Mouse (Mus musculus): ENCODE measurements around the gene Txnl4b. TPM values are rescaled to one million over a fixed set of nuclear protein-coding genes. Genes with fewer than 3 reads are reported as not detected.

Txnl4b gene
- total and polyA plus RNA-seq, 2 experiments from 2014 or later: 10.0 to 33.5 TPM

DNA sequence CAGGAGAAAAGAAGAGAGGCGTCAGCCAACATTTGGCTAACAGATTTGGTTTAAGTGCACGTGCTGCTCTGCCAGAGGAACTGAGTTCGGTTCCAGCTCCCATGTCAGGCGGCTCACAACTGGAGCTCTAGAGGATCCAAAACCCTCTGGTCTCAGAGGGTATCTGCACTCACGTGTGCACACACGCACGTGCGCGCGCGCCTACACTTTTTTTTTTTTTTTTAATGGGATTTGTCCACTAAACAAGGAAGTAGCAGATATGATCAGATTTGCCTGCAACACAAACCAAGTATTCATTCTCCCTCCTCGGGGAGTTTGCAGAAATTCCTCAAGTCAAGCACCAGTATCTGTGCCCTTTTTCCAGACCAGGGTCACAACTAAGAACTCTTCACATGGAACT, 42.0 kb downstream of the Txnl4b start:
- WGBS: 11% methylated on average over 12 of the region's 12 CpGs
- Histone ChIP-seq H3K36me3 (ENCODE audit: insufficient read depth, low read length) (0 out of 2 replicates have a peak, but pooled peaks cover 5% of the 10 kb centered on the region), H3K27ac (ENCODE audit: low read depth, low read length) (no peak overlapping the region), H3K27me3 (ENCODE audit: insufficient read depth, low read length) (no peaks in the 10 kb centered on the region), H3K4me2 (ENCODE audit: low read depth, low read length, poor library complexity, severe bottlenecking) (peak overlapping the region; percentile 55), H3K4me1 (ENCODE audit: insufficient read depth, low read length) (0 out of 2 replicates have a peak, but pooled peaks cover 4% of the 10 kb centered on the region), H3K4me3 (ENCODE audit: low read depth, low read length) (peak overlapping the region; percentile 50), H3K9me3 (ENCODE audit: low read length) (no peaks in the 10 kb centered on the region), H3K9ac (replicated peaks; ENCODE audit: low read length, poor library complexity, severe bottlenecking) (peak overlapping the region; percentile 29; the same call in 1 of the 2 replicates)
- TF ChIP-seq CTCF (IDR thresholded peaks at IDR 0.05): no peak
- ATAC-seq (ENCODE audit: low FRiP score) (no peak), DNase-seq (ENCODE audit: low spot score) (peak; percentile 6)

DNA sequence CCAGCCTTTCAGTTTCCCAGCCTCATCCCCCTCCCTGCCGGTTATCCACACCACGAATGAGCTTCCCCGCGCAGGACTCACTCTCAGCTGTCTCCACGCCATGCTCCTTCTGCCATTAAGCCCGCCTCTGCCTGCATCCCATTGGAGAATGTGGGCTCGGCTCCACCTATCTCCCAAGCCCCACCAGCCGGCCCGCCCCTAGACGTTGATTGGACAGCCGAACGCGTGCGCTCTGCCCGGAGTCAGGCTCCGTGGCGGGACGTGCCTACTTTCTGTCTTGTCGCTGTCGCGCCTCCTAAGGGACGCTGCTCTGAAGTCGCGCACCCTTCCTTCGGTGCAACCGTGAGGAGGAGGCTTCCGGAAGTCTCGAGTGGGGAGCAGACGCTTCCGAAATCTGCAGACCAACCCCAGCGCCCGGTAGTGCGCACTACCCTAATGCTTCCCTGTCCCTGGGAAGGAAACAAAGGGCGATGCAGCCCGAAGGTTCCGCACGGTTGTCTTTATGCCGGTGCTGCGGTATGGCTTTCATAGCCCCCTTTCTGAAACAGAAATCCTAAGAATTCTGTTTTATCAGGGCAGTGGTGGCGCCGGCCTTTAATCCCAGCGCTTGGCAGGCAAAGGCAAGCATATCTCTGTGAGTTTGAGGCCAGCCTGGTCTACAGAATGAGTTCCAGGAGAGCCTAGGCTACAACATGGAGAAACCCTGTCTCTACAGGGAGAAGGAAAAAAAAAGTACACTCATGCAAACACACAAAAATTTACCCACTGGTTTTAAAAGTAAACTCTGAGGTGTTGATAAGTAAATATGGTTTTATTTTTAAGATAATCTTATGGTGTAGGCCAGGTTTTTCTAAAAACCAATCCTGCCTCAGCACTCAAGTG, 42.8 kb downstream of the Txnl4b start, which contains the start of gene Dhodh:
Dhodh (minus strand) TSS at position 403 of the 882 bp plus-strand sequence.
- ATAC-seq (ENCODE audit: low FRiP score) (peak; percentile 99), DNase-seq (ENCODE audit: low spot score) (peak; percentile 99)
- WGBS: under 1% methylated on average over 42 of the region's 42 CpGs
- Histone ChIP-seq H3K4me3 (ENCODE audit: low read depth, low read length) (peak within 1 kb of the TSS; percentile 50), H3K27ac (ENCODE audit: low read depth, low read length) (peak within 1 kb of the TSS; percentile 87), H3K4me2 (ENCODE audit: low read depth, low read length, poor library complexity, severe bottlenecking) (peak within 1 kb of the TSS; percentile 55), H3K9ac (replicated peaks; ENCODE audit: low read length, poor library complexity, severe bottlenecking) (peak within 1 kb of the TSS; percentile 67), H3K36me3 (ENCODE audit: insufficient read depth, low read length) (0 out of 2 replicates have a peak, but pooled peaks cover 5% of the 10 kb centered on the region), H3K4me1 (ENCODE audit: insufficient read depth, low read length) (0 out of 2 replicates have a peak, but pooled peaks cover 4% of the 10 kb centered on the region), H3K27me3 (ENCODE audit: insufficient read depth, low read length) (no peaks in the 10 kb centered on the region), H3K9me3 (ENCODE audit: low read length) (no peaks in the 10 kb centered on the region)
- peak; percentile 61 for TF ChIP-seq CTCF (IDR thresholded peaks at IDR 0.05)

DNA sequence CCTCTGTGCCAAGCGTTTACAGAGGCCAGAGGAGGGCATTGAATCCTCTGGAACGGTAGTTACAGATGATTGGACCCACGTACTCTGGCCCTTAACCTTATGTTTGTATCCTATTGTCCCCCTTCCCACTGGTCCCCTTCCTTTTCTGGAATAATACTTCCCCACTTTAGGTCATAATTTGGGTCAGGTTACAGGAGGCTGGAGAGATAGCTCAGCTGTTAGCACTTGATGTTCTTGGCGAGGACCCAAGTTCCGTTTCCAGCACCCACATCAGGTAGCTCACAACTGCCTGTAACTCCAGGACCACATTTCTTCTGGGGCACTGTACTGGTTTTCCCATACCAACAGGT, 43.4 kb downstream of the Txnl4b start:
- no peak for TF ChIP-seq CTCF (IDR thresholded peaks at IDR 0.05)
- Histone ChIP-seq H3K9ac (replicated peaks; ENCODE audit: low read length, poor library complexity, severe bottlenecking) (peak overlapping the region; percentile 67), H3K9me3 (ENCODE audit: low read length) (no peaks in the 10 kb centered on the region), H3K27me3 (ENCODE audit: insufficient read depth, low read length) (no peaks in the 10 kb centered on the region), H3K4me1 (ENCODE audit: insufficient read depth, low read length) (0 out of 2 replicates have a peak, but pooled peaks cover 4% of the 10 kb centered on the region), H3K4me2 (ENCODE audit: low read depth, low read length, poor library complexity, severe bottlenecking) (peak overlapping the region; percentile 49), H3K27ac (ENCODE audit: low read depth, low read length) (peak overlapping the region; percentile 87), H3K4me3 (ENCODE audit: low read depth, low read length) (peak overlapping the region; percentile 50; the same call in 1 of the 2 replicates), H3K36me3 (ENCODE audit: insufficient read depth, low read length) (0 out of 2 replicates have a peak, but pooled peaks cover 5% of the 10 kb centered on the region)
- DNase-seq (ENCODE audit: low spot score): no peak
- ATAC-seq (ENCODE audit: low FRiP score): no peak
- WGBS: 18% methylated on average over 5 of the region's 5 CpGs

DNA sequence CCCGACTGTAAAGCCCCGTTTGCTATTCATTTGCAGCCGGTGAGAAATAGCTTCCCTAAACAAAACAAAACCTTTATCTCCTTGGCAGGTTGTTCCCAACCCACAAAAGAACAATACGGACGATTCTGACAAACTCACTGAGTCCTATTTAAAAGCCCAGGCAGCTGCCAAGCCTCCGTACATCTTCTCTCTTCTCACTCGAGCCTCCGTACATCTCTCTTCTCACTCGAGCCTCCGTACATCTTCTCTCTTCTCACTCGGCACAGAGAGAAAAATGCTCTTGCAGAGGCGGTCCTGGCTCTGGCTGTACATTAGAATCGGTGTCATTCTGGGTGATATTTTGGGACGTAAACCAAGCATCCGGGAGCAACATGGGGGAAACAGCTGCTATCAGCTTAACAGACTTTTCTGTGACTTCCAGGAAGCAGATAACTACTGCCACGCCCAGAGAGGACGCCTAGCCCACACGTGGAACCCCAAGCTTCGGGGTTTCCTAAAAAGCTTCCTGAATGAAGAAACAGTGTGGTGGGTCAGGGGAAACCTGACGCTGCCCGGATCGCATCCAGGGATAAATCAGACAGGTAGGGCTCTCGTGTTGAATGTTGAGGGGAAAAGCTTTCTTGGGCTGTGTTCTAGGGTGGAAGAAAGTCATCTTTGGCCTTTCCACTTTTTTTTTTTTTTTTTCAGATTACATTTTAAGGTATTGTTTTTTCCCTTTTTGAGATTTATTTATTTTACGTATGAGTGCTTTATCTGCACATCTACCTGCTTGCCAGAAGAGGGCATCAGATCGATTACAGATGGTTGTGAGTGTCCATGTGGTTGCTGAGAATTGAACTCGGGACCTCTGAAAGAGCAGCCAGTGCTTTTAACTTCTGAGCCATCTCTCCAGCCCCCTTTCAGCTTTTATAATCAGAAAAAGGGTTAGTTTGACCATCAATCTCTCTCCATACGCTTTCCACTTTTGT, 48.8 kb downstream of the Txnl4b start, which contains the start of gene Pkd1l3:
Pkd1l3 (plus strand) TSS at position 275 of the 968 bp plus-strand sequence.
- TF ChIP-seq CTCF (IDR thresholded peaks at IDR 0.05): no peak

DNA sequence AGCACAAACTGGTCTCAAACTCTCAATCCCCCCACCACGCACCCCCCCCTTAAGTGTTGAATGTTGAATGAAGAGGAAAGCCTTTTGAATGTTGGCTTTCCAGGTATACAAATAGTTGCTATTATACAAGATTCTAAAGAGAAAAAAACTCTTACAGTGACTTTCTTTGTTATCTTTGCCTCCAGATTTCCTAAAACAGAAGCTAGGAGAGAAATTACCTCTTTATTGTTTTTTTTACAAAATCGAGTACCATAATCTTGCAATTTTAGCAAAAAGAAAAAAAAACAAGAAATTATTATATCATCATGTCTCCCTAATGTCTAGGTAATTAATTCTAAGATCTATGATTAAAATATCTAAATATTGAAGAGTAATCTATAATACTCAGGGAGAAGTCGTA, 49.9 kb downstream of the Txnl4b start:
- 88% methylated on average over 3 of the region's 3 CpGs for WGBS
- Histone ChIP-seq H3K9me3 (ENCODE audit: low read length) (no peaks in the 10 kb centered on the region), H3K4me2 (ENCODE audit: low read depth, low read length, poor library complexity, severe bottlenecking) (no peak overlapping the region), H3K9ac (replicated peaks; ENCODE audit: low read length, poor library complexity, severe bottlenecking) (no peak overlapping the region), H3K27me3 (ENCODE audit: insufficient read depth, low read length) (no peaks in the 10 kb centered on the region), H3K36me3 (ENCODE audit: insufficient read depth, low read length) (no peaks in the 10 kb centered on the region), H3K4me1 (ENCODE audit: insufficient read depth, low read length) (no peaks in the 10 kb centered on the region), H3K4me3 (ENCODE audit: low read depth, low read length) (no peak overlapping the region), H3K27ac (ENCODE audit: low read depth, low read length) (no peak overlapping the region)
- ATAC-seq (ENCODE audit: low FRiP score) (no peak), DNase-seq (ENCODE audit: low spot score) (no peak)
- no peak for TF ChIP-seq CTCF (IDR thresholded peaks at IDR 0.05)

More for the DNA sequence above, 48.8 kb downstream of the Txnl4b start, which contains the start of gene Pkd1l3:
- ATAC-seq (ENCODE audit: low FRiP score): no peak
- Histone ChIP-seq H3K27me3 (ENCODE audit: insufficient read depth, low read length) (no peaks in the 10 kb centered on the region), H3K4me3 (ENCODE audit: low read depth, low read length) (no peak within 1 kb of the TSS), H3K36me3 (ENCODE audit: insufficient read depth, low read length) (no peaks in the 10 kb centered on the region), H3K9me3 (ENCODE audit: low read length) (no peaks in the 10 kb centered on the region), H3K9ac (replicated peaks; ENCODE audit: low read length, poor library complexity, severe bottlenecking) (no peak within 1 kb of the TSS), H3K4me2 (ENCODE audit: low read depth, low read length, poor library complexity, severe bottlenecking) (no peak within 1 kb of the TSS), H3K27ac (ENCODE audit: low read depth, low read length) (no peak within 1 kb of the TSS), H3K4me1 (ENCODE audit: insufficient read depth, low read length) (no peaks in the 10 kb centered on the region)
- DNase-seq (ENCODE audit: low spot score): no peak
- 65% methylated on average over 27 of the region's 27 CpGs for WGBS

Other genes with a start within 250 kb of the Txnl4b start
- gene Pmfbp1, start 71.9 kb upstream of the Txnl4b start, total RNA-seq (2014; rRNA removed): 2.2 and 2.7 TPM in 2 replicates
- 1.2 TPM in 2 replicates for gene Pmfbp1, start 71.9 kb upstream of the Txnl4b start, polyA plus RNA-seq (2015; fragmentation: Nextera tagmentation; extraction: Ambion mirVana)
- 24.3 and 25.2 TPM in 2 replicates for gene Dhx38, start within 50 bp of the Txnl4b start, total RNA-seq (2014; rRNA removed)
- 13.4 and 13.5 TPM in 2 replicates for gene Dhx38, start within 50 bp of the Txnl4b start, polyA plus RNA-seq (2015; fragmentation: Nextera tagmentation; extraction: Ambion mirVana)
- 1.6 TPM in 1 of 2 replicates, not detected in the other for gene Hp, start 13.3 kb downstream of the Txnl4b start, total RNA-seq (2014; rRNA removed)
- gene Hp, start 13.3 kb downstream of the Txnl4b start, polyA plus RNA-seq (2015; fragmentation: Nextera tagmentation; extraction: Ambion mirVana): 0.12 and 0.26 TPM in 2 replicates
- 15.0 and 23.9 TPM in 2 replicates for gene Dhodh, start 42.8 kb downstream of the Txnl4b start, total RNA-seq (2014; rRNA removed)
- gene Dhodh, start 42.8 kb downstream of the Txnl4b start, polyA plus RNA-seq (2015; fragmentation: Nextera tagmentation; extraction: Ambion mirVana): 23.7 and 24.7 TPM in 2 replicates
- 0.22 and 0.33 TPM in 2 replicates for gene Pkd1l3, start 48.6 kb downstream of the Txnl4b start, total RNA-seq (2014; rRNA removed)
- 0.07 and 0.16 TPM in 2 replicates for gene Pkd1l3, start 48.6 kb downstream of the Txnl4b start, polyA plus RNA-seq (2015; fragmentation: Nextera tagmentation; extraction: Ambion mirVana)
- gene Ist1, start 127.4 kb downstream of the Txnl4b start, total RNA-seq (2014; rRNA removed): 96.1 and 107 TPM in 2 replicates
- 109 and 110 TPM in 2 replicates for gene Ist1, start 127.4 kb downstream of the Txnl4b start, polyA plus RNA-seq (2015; fragmentation: Nextera tagmentation; extraction: Ambion mirVana)
- gene Zfp821, start 139.7 kb downstream of the Txnl4b start, total RNA-seq (2014; rRNA removed): 68.2 and 72.9 TPM in 2 replicates
- gene Zfp821, start 139.7 kb downstream of the Txnl4b start, polyA plus RNA-seq (2015; fragmentation: Nextera tagmentation; extraction: Ambion mirVana): 54.3 and 58.7 TPM in 2 replicates
- gene Atxn1l, start 171.8 kb downstream of the Txnl4b start, total RNA-seq (2014; rRNA removed): 12.4 and 16.9 TPM in 2 replicates
- 1.8 and 3.9 TPM in 2 replicates for gene Atxn1l, start 171.8 kb downstream of the Txnl4b start, polyA plus RNA-seq (2015; fragmentation: Nextera tagmentation; extraction: Ambion mirVana)
- gene Ap1g1, start 212.7 kb downstream of the Txnl4b start, total RNA-seq (2014; rRNA removed): 74.4 and 94.0 TPM in 2 replicates
- gene Ap1g1, start 212.7 kb downstream of the Txnl4b start, polyA plus RNA-seq (2015; fragmentation: Nextera tagmentation; extraction: Ambion mirVana): 32.8 and 40.2 TPM in 2 replicates